Mouse (Mus musculus) hindbrain, postnatal 0 days (tissue): ENCODE data around the gene Olfr293. TPM values are rescaled to one million over a fixed set of nuclear protein-coding genes. Genes with fewer than 3 reads are reported as not detected.

Experiments used
- ATAC-seq: fragments of 200-750 bp; cut with Nextera tagmentation; 2 replicates; pipeline ENCODE4 v1.8.0; 2017; ENCODE audit warnings: mild to moderate bottlenecking, moderate TSS enrichment, moderate library complexity
- DNase-seq: peaks from one replicate; pipeline ENCODE4 v3.0.0-alpha.2; 2015; ENCODE audit warnings: low spot score
- H3K27ac ChIP-seq: fragments of 300-500 bp; sonication (generic); 2 replicates; pipeline ENCODE4 v1.5.1; 2014; ENCODE audit warnings: mild to moderate bottlenecking
- H3K27me3 ChIP-seq: fragments of 300-500 bp; sonication (generic); 2 replicates; pipeline ENCODE4 v1.6.1; 2014; ENCODE audit warnings: low read length, mixed read lengths; ENCODE audit not compliant: insufficient read depth
- H3K36me3 ChIP-seq: fragments of 300-500 bp; sonication (generic); 2 replicates; pipeline ENCODE4 v1.6.1; 2014; ENCODE audit warnings: low read length, mixed read lengths; ENCODE audit not compliant: insufficient read depth
- H3K4me1 ChIP-seq: fragments of 300-500 bp; sonication (generic); 2 replicates; pipeline ENCODE4 v1.6.1; 2014; ENCODE audit warnings: antibody characterized with exemption, low read length, mixed read lengths; ENCODE audit not compliant: insufficient read depth
- H3K4me2 ChIP-seq: fragments of 300-500 bp; sonication (generic); 2 replicates; pipeline ENCODE4 v1.6.1; 2014; ENCODE audit warnings: low read depth, mild to moderate bottlenecking, low read length, moderate library complexity, mixed read lengths
- H3K4me3 ChIP-seq: fragments of 300-500 bp; sonication (generic); 2 replicates; pipeline ENCODE4 v1.5.1; 2014; ENCODE audit warnings: low read length
- H3K9ac ChIP-seq: fragments of 300-500 bp; sonication (generic); replicated peaks from 2 replicates; pipeline ENCODE4 v1.6.1; 2014; ENCODE audit warnings: mild to moderate bottlenecking, low read length, moderate library complexity, mixed read lengths
- H3K9me3 ChIP-seq: fragments of 300-500 bp; sonication (generic); 2 replicates; pipeline ENCODE4 v1.6.1; 2016; ENCODE audit warnings: low read length, mixed read lengths
- CTCF ChIP-seq: IDR thresholded peaks from 2 replicates; pipeline ENCODE4 v1.5.1; 2016; ENCODE audit warnings: antibody characterized with exemption, control low read depth, low read depth
- WGBS: fragments of 180-500 bp; shearing (Covaris S2); extraction: QIAGEN DNeasy Blood & Tissue Kit; methylation state at CpG from one replicate; pipeline ENCODE4 v1.1.7; 2014; 5-methylcytosine and 5-hydroxymethylcytosine counted together
- polyA plus RNA-seq: library from polyadenylated mRNA; unstranded; fragments of >200 nt; fragmentation: Nextera tagmentation; extraction: Ambion mirVana; gene quantifications from 2 replicates; pipeline ENCODE4 v1.2.1, GENCODE M21; 2015
- total RNA-seq: library from RNA; depleted of rRNA; stranded (reverse); fragments of >200 nt; gene quantifications from 2 replicates; pipeline ENCODE4 v1.2.3, GENCODE M21; 2014; rRNA removed

Olfr293 gene
- total RNA-seq (not detected in 2 replicates), polyA plus RNA-seq (not detected in 2 replicates)

GRCm38 (mm10) chr7:86648761-86649160 lies at the start of gene Olfr293:
Gene Olfr293, plus strand, starts transcription at chr7:86649061.
- Histone ChIP-seq H3K36me3 (no peaks in the 10 kb centered on the region), H3K27ac (no peak within 1 kb of the TSS), H3K4me1 (no peaks in the 10 kb centered on the region), H3K4me3 (no peak within 1 kb of the TSS), H3K4me2 (no peak within 1 kb of the TSS), H3K9ac (no peak within 1 kb of the TSS), H3K27me3 (no peaks in the 10 kb centered on the region), H3K9me3 (no peaks in the 10 kb centered on the region)
- 92% methylated on average over 4 of the region's 4 CpGs for WGBS
- ATAC-seq, result no peak
- DNase-seq, result no peak
- TF ChIP-seq CTCF, result no peak

GRCm38 (mm10) chr7:86616543-86616942 lies 32.3 kb upstream of the Olfr293 start, which contains the start of gene Olfr294:
Gene Olfr294, minus strand, starts transcription at chr7:86616643.
- no peak for TF ChIP-seq CTCF
- no peaks in the 10 kb centered on the region for H3K36me3 ChIP-seq
- DNase-seq, result no peak
- H3K4me3 ChIP-seq, result no peak within 1 kb of the TSS
- no peaks in the 10 kb centered on the region for H3K27me3 ChIP-seq
- H3K4me2 ChIP-seq, result no peak within 1 kb of the TSS
- no peaks in the 10 kb centered on the region for H3K4me1 ChIP-seq
- 63% methylated on average over 2 of the region's 2 CpGs for WGBS
- ATAC-seq, result no peak
- H3K27ac ChIP-seq, result no peak within 1 kb of the TSS
- H3K9me3 ChIP-seq, result no peaks in the 10 kb centered on the region
- no peak within 1 kb of the TSS for H3K9ac ChIP-seq

- DNase-seq (no peak), ATAC-seq (no peak)
- TF ChIP-seq CTCF, result no peak
- Histone ChIP-seq H3K4me1 (no peaks in the 10 kb centered on the region), H3K4me2 (no peak within 1 kb of the TSS), H3K27ac (no peak within 1 kb of the TSS), H3K9ac (no peak within 1 kb of the TSS), H3K9me3 (no peaks in the 10 kb centered on the region), H3K27me3 (no peaks in the 10 kb centered on the region), H3K4me3 (no peak within 1 kb of the TSS), H3K36me3 (no peaks in the 10 kb centered on the region)
Observed at GRCm38 (mm10) chr7:86688030-86688429, 39.2 kb downstream of the Olfr293 start, which contains the start of gene Olfr292. Gene Olfr292, plus strand, starts transcription at chr7:86688330.

Other genes with a start within 250 kb of the Olfr293 start
- gene Olfr301, start 245.2 kb upstream of the Olfr293 start, total RNA-seq, result not detected in 2 replicates
- gene Olfr301, start 245.2 kb upstream of the Olfr293 start, polyA plus RNA-seq, result not detected in 2 replicates
- not detected in 2 replicates for gene Olfr299, start 189.1 kb upstream of the Olfr293 start, total RNA-seq
- not detected in 2 replicates for gene Olfr299, start 189.1 kb upstream of the Olfr293 start, polyA plus RNA-seq
- not detected in 2 replicates for gene Olfr298, start 156.6 kb upstream of the Olfr293 start, total RNA-seq
- not detected in 2 replicates for gene Olfr298, start 156.6 kb upstream of the Olfr293 start, polyA plus RNA-seq
- gene Olfr297, start 129.1 kb upstream of the Olfr293 start, total RNA-seq, result not detected in 2 replicates
- not detected in 2 replicates for gene Olfr297, start 129.1 kb upstream of the Olfr293 start, polyA plus RNA-seq
- not detected in 2 replicates for gene Olfr295, start 65.2 kb upstream of the Olfr293 start, total RNA-seq
- not detected in 2 replicates for gene Olfr295, start 65.2 kb upstream of the Olfr293 start, polyA plus RNA-seq
- not detected in 2 replicates for gene Olfr294, start 32.4 kb upstream of the Olfr293 start, total RNA-seq
- gene Olfr294, start 32.4 kb upstream of the Olfr293 start, polyA plus RNA-seq, result not detected in 2 replicates
- gene Olfr292, start 39.3 kb downstream of the Olfr293 start, total RNA-seq, result not detected in 2 replicates
- not detected in 2 replicates for gene Olfr292, start 39.3 kb downstream of the Olfr293 start, polyA plus RNA-seq
- 2.9 and 4.7 TPM in 2 replicates for gene Folh1, start 126.9 kb downstream of the Olfr293 start, total RNA-seq
- gene Folh1, start 126.9 kb downstream of the Olfr293 start, polyA plus RNA-seq, result 4.8 and 5.7 TPM in 2 replicates
- not detected in 2 replicates for gene Vmn2r77, start 146.0 kb downstream of the Olfr293 start, total RNA-seq
- gene Vmn2r77, start 146.0 kb downstream of the Olfr293 start, polyA plus RNA-seq, result not detected in 2 replicates